Mouse (Mus musculus) intestine, postnatal 0 days (tissue): Measurements from ENCODE around the gene Tmem205. TPM values are rescaled to one million over a fixed set of nuclear protein-coding genes. Genes with fewer than 3 reads are reported as not detected.

Experiments used
- ATAC-seq: fragments of 200-750 bp; cut with Nextera tagmentation; 2 replicates; pipeline ENCODE4 v1.8.0; 2017; ENCODE audit warnings: mild to moderate bottlenecking, moderate TSS enrichment, moderate library complexity
- H3K27ac ChIP-seq: fragments of 300-500 bp; sonication (generic); 2 replicates; pipeline ENCODE4 v1.5.1; 2014; ENCODE audit warnings: mild to moderate bottlenecking, low read depth, low read length, moderate library complexity
- H3K27me3 ChIP-seq: fragments of 300-500 bp; sonication (generic); replicated peaks from 2 replicates; pipeline ENCODE4 v1.6.1; 2014; ENCODE audit warnings: low read length, mixed read lengths; ENCODE audit not compliant: control insufficient read depth, insufficient read depth
- H3K36me3 ChIP-seq: fragments of 300-500 bp; sonication (generic); 2 replicates; pipeline ENCODE4 v1.6.1; 2014; ENCODE audit warnings: mild to moderate bottlenecking, moderate library complexity; ENCODE audit not compliant: control insufficient read depth, insufficient read depth
- H3K4me1 ChIP-seq: fragments of 300-500 bp; sonication (generic); replicated peaks from 2 replicates; pipeline ENCODE4 v1.6.1; 2014; ENCODE audit warnings: antibody characterized with exemption, low read length, mixed read lengths; ENCODE audit not compliant: control insufficient read depth, insufficient read depth
- H3K4me2 ChIP-seq: fragments of 300-500 bp; sonication (generic); replicated peaks from 2 replicates; pipeline ENCODE4 v1.6.1; 2014; ENCODE audit warnings: low read depth, mild to moderate bottlenecking, moderate library complexity
- H3K4me3 ChIP-seq: fragments of 300-500 bp; sonication (generic); 2 replicates; pipeline ENCODE4 v1.5.1; 2014; ENCODE audit warnings: low read depth, low read length
- H3K9ac ChIP-seq: fragments of 300-500 bp; sonication (generic); 2 replicates; pipeline ENCODE4 v1.6.1; 2014; ENCODE audit warnings: mild to moderate bottlenecking, low read depth, low read length
- H3K9me3 ChIP-seq: fragments of 300-500 bp; sonication (generic); 2 replicates; pipeline ENCODE4 v1.6.1; 2016; ENCODE audit warnings: mixed run types; ENCODE audit not compliant: control insufficient read depth
- CTCF ChIP-seq: sonication (generic); IDR thresholded peaks from 2 replicates; pipeline ENCODE4 v1.5.1; 2016; ENCODE audit warnings: low read depth, mild to moderate bottlenecking, control low read depth, antibody characterized with exemption, moderate library complexity
- WGBS: fragments of 180-500 bp; shearing (Covaris S2); extraction: QIAGEN DNeasy Blood & Tissue Kit; methylation state at CpG from one replicate; pipeline ENCODE4 v1.1.7; 2014; 5-methylcytosine and 5-hydroxymethylcytosine counted together
- polyA plus RNA-seq: library from polyadenylated mRNA; unstranded; fragments of >200 nt; fragmentation: Nextera tagmentation; extraction: Ambion mirVana; gene quantifications from 2 replicates; pipeline ENCODE4 v1.2.1, GENCODE M21; 2015

Gene Tmem205
- polyA plus RNA-seq, 1 experiment from 2014 or later: 88.2 TPM

- Histone ChIP-seq H3K36me3 (no peaks in the 10 kb centered on the region), H3K4me3 (peak overlapping the region; percentile 50), H3K9ac (0 out of 2 replicates have a peak overlapping the region, but pooled peaks have one; percentile 17), H3K4me1 (no peaks in the 10 kb centered on the region; the same call in 1 of the 2 replicates), H3K9me3 (no peaks in the 10 kb centered on the region), H3K27ac (no peak overlapping the region), H3K4me2 (peak overlapping the region; percentile 88), H3K27me3 (peaks cover 34% of the 10 kb centered on the region)
- WGBS: 2% methylated on average over 15 of the region's 15 CpGs
- no peak for TF ChIP-seq CTCF
- ATAC-seq: no peak
These were observed 34.7 kb upstream of the Tmem205 start for GRCm38 (mm10) chr9:21962010-21962409.

DNA sequence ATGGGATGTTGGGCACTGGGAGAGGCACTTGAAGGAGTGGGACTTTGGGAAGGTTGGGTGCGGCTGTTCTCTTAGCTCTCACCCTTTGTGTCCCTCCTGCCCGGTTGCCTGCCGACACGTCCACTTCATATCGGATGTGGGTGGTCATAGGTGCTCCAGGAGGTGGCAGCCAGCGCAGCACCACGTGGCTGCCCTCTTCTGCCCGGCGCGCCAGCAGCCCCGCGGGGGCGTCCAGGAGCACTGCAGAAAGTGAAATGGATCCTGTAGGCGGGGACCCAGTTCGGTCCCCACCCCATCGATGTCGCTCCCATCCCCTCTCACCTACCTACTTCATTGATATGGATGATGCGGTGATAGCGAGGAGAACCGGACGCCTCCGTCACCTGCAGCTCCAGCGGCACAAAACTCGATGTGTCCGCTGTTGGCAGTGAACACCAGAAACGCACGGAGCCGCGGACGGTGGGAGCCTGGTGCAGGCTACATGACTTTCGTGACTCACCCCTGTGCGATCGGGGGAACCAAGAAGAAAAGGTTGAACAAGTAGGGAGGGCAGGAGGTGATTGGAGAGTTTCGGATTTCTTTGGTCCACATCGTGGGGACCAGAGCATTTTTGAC, 34.1 kb upstream of the Tmem205 start:
- WGBS: 2% methylated on average over 35 of the region's 35 CpGs
- H3K4me1 ChIP-seq: no peaks in the 10 kb centered on the region; the same call in 1 of the 2 replicates
- 0 out of 2 replicates have a peak, but pooled peaks have one; percentile 10 for TF ChIP-seq CTCF
- no peaks in the 10 kb centered on the region for H3K36me3 ChIP-seq
- peak overlapping the region; percentile 50 for H3K4me3 ChIP-seq
- H3K9me3 ChIP-seq: no peaks in the 10 kb centered on the region
- no peak overlapping the region for H3K27ac ChIP-seq
- H3K27me3 ChIP-seq: peaks cover 34% of the 10 kb centered on the region
- no peak overlapping the region for H3K9ac ChIP-seq
- H3K4me2 ChIP-seq: peak overlapping the region; percentile 88
- ATAC-seq: no peak

GRCm38 (mm10) chr9:21960558-21961208, 33.3 kb upstream of the Tmem205 start:
- 25% methylated on average over 26 of the region's 26 CpGs for WGBS
- Histone ChIP-seq H3K9ac (no peak overlapping the region), H3K4me3 (no peak overlapping the region), H3K27me3 (peaks cover 34% of the 10 kb centered on the region), H3K9me3 (no peaks in the 10 kb centered on the region), H3K36me3 (no peaks in the 10 kb centered on the region), H3K4me2 (no peak overlapping the region), H3K27ac (no peak overlapping the region), H3K4me1 (no peaks in the 10 kb centered on the region; the same call in 1 of the 2 replicates)
- ATAC-seq: no peak
- TF ChIP-seq CTCF: peak; percentile 50

DNA sequence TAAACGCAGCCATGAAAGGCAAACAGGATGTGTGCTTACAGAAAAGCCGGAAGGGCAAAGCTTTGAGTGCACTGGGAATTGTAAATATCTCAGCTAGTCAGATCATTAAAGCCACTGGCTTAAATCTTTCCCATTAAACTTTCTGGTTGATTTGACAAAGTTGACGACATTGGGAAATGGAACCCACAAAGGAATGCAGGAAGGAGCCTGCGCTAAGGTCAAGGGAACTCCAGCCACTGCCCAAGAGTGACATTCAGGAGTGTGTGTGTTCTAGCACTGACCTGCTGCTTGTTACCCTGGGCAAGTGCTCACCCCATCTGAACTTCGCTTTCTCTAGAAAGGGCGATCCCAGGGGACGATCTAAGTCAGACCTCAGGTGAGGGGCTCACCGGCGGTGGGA, 32.8 kb upstream of the Tmem205 start:
- no peak overlapping the region for H3K9ac ChIP-seq
- no peaks in the 10 kb centered on the region for H3K9me3 ChIP-seq
- WGBS: 51% methylated on average over 9 of the region's 9 CpGs
- no peak overlapping the region for H3K4me2 ChIP-seq
- peaks cover 34% of the 10 kb centered on the region for H3K27me3 ChIP-seq
- ATAC-seq: no peak
- no peaks in the 10 kb centered on the region for H3K36me3 ChIP-seq
- no peak for TF ChIP-seq CTCF
- H3K4me1 ChIP-seq: no peaks in the 10 kb centered on the region; the same call in 1 of the 2 replicates
- H3K4me3 ChIP-seq: no peak overlapping the region
- no peak overlapping the region for H3K27ac ChIP-seq

- TF ChIP-seq CTCF: no peak
- Histone ChIP-seq H3K27ac (no peak overlapping the region), H3K9ac (no peak overlapping the region), H3K36me3 (no peaks in the 10 kb centered on the region), H3K4me2 (no peak overlapping the region), H3K9me3 (no peaks in the 10 kb centered on the region), H3K4me3 (no peak overlapping the region), H3K4me1 (no peaks in the 10 kb centered on the region; the same call in 1 of the 2 replicates), H3K27me3 (peaks cover 34% of the 10 kb centered on the region)
- WGBS: 90% methylated on average over 7 of the region's 7 CpGs
- no peak for ATAC-seq
These were observed 31.9 kb upstream of the Tmem205 start for GRCm38 (mm10) chr9:21959244-21959643.

DNA sequence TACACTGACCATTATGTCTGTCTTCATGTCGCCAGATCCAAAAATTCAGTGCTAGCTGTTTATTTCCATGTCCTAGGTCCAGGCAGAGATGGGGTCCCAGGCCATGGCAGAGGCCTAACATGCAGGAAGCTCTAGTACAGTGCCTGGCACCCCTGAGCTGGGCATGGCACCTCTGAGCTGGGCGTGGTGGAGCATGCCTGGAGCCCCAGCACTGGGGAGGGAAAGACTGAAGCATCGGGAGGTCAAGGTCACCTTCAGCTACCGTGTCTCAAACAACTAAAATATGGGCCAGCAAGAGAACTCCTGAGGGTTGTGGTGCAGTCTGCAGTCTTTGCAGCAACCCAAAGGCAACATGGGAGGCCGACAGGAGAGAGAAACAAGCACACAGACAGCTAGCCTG, 31.0 kb upstream of the Tmem205 start:
- Histone ChIP-seq H3K9me3 (no peaks in the 10 kb centered on the region), H3K27ac (no peak overlapping the region), H3K4me1 (no peaks in the 10 kb centered on the region; the same call in 1 of the 2 replicates), H3K9ac (no peak overlapping the region), H3K4me3 (no peak overlapping the region), H3K27me3 (peaks cover 31% of the 10 kb centered on the region), H3K36me3 (no peaks in the 10 kb centered on the region), H3K4me2 (no peak overlapping the region)
- no peak for ATAC-seq
- WGBS: 80% methylated on average over 5 of the region's 5 CpGs
- TF ChIP-seq CTCF: no peak
